Mouse (Mus musculus) kidney, postnatal 36 days (tissue): ENCODE measurements around the gene Rmi2.

Source experiments
- DNase-seq, 2 experiments: peaks; one replicate each; pipeline ENCODE4 v3.0.0; 2021 to 2022; ENCODE audit warnings: mixed read lengths in 2 of 2

Rmi2 gene

GRCm38 (mm10) chr16:10927026-10927425 lies 92.2 kb downstream of the Rmi2 start:
- no peak for DNase-seq

- no peak for DNase-seq
Measured at GRCm38 (mm10) chr16:10933372-10933771, 98.5 kb downstream of the Rmi2 start.

- DNase-seq: no peak
Measured at GRCm38 (mm10) chr16:10934047-10934446, 99.2 kb downstream of the Rmi2 start.

GRCm38 (mm10) chr16:10936700-10937319 lies 102.0 kb downstream of the Rmi2 start:
- DNase-seq: no peak

GRCm38 (mm10) chr16:10937497-10937896 lies 102.6 kb downstream of the Rmi2 start:
- DNase-seq: no peak

GRCm38 (mm10) chr16:10939932-10940331 lies 105.1 kb downstream of the Rmi2 start:
- DNase-seq: no peak

- no peak for DNase-seq
Measured at GRCm38 (mm10) chr16:10940661-10941060, 105.8 kb downstream of the Rmi2 start.
